Mouse (Mus musculus) C2C12 (cell line): ENCODE measurements at regions not wholly inside any gene's neighbourhood (a gene's known extent, or its start where the extent isn't known, plus 50 kb on each side); places are given as distances from the start of the nearest gene placed in this dataset.

Experiments
- H3K27me3 ChIP-seq: one replicate; pipeline ENCODE4 v1.6.1; 2011; ENCODE audit not compliant: control insufficient read depth, insufficient read depth, insufficient read length
- H3K36me3 ChIP-seq: one replicate; pipeline ENCODE4 v1.6.1; 2011; ENCODE audit not compliant: control insufficient read depth, insufficient read depth
- H3K4me3 ChIP-seq: one replicate; pipeline ENCODE4 v1.5.1; 2011; ENCODE audit warnings: mild to moderate bottlenecking, control low read depth; ENCODE audit not compliant: poor library complexity, insufficient read depth, severe bottlenecking
- H3K79me2 ChIP-seq: one replicate; pipeline ENCODE4 v1.6.1; 2011; ENCODE audit not compliant: control insufficient read depth, insufficient read depth
- H3K79me3 ChIP-seq: one replicate; pipeline ENCODE4 v1.6.1; 2011; ENCODE audit warnings: low read depth, control low read depth
- H3ac ChIP-seq: one replicate; pipeline ENCODE3; 2011; ENCODE audit warnings: low read depth; ENCODE audit not compliant: control insufficient read depth, insufficient read length
- CEBPB ChIP-seq: IDR thresholded peaks from one replicate; pipeline ENCODE4 v1.6.1; 2011; ENCODE audit warnings: low read depth, mild to moderate bottlenecking, control low read depth, moderate library complexity
- CTCF ChIP-seq: IDR thresholded peaks from one replicate; pipeline ENCODE4 v1.5.1; 2011; ENCODE audit not compliant: control insufficient read depth, insufficient read depth, insufficient read length
- FOSL1 ChIP-seq: IDR thresholded peaks from one replicate; pipeline ENCODE4 v1.8.0; 2011; ENCODE audit warnings: mild to moderate bottlenecking, low read length; ENCODE audit not compliant: poor library complexity, insufficient read depth, severe bottlenecking
- MAX ChIP-seq: IDR thresholded peaks from one replicate; pipeline ENCODE4 v1.6.1; 2011; ENCODE audit warnings: mild to moderate bottlenecking, control low read depth
- MYOD1 ChIP-seq: IDR thresholded peaks from one replicate; pipeline ENCODE4 v1.6.1; 2011; ENCODE audit warnings: low read depth; ENCODE audit not compliant: control insufficient read depth, insufficient read length
- MYOG ChIP-seq: IDR thresholded peaks from one replicate; pipeline ENCODE4 v1.6.1; 2011; ENCODE audit not compliant: control insufficient read depth, insufficient read length; ENCODE audit errors: extremely low read depth
- USF1 ChIP-seq: IDR thresholded peaks from one replicate; pipeline ENCODE4 v1.6.1; 2011; ENCODE audit warnings: low read depth, mild to moderate bottlenecking, control low read depth, moderate library complexity

GRCm38 (mm10) chr6:52368734-52369412 lies 55.6 kb downstream of the Evx1 start:
- Histone ChIP-seq H3K27me3 (no peaks in the 10 kb centered on the region), H3K79me2 (no peaks in the 10 kb centered on the region), H3ac (no peak overlapping the region), H3K79me3 (no peaks in the 10 kb centered on the region), H3K36me3 (no peaks in the 10 kb centered on the region), H3K4me3 (no peak overlapping the region)
- no peak for TF ChIP-seq CEBPB
- peak; percentile 99 for TF ChIP-seq MYOD1
- no peak for TF ChIP-seq CTCF
- peak; percentile 34 for TF ChIP-seq FOSL1
- TF ChIP-seq USF1, result peak; percentile 77
- TF ChIP-seq MAX, result peak; percentile 47
- no peak for TF ChIP-seq MYOG

GRCm38 (mm10) chr6:52370806-52371360 lies 57.6 kb downstream of the Evx1 start:
- TF ChIP-seq CTCF, result no peak
- no peak for TF ChIP-seq MAX
- TF ChIP-seq MYOD1, result no peak
- TF ChIP-seq MYOG, result no peak
- TF ChIP-seq FOSL1, result no peak
- TF ChIP-seq CEBPB, result no peak
- no peak for TF ChIP-seq USF1
- H3K36me3 ChIP-seq, result no peaks in the 10 kb centered on the region
- H3ac ChIP-seq, result no peak overlapping the region
- H3K27me3 ChIP-seq, result no peaks in the 10 kb centered on the region
- no peak overlapping the region for H3K4me3 ChIP-seq
- H3K79me2 ChIP-seq, result no peaks in the 10 kb centered on the region
- H3K79me3 ChIP-seq, result no peaks in the 10 kb centered on the region

- Histone ChIP-seq H3K4me3 (no peak overlapping the region), H3K79me3 (no peaks in the 10 kb centered on the region), H3K36me3 (no peaks in the 10 kb centered on the region), H3K79me2 (no peaks in the 10 kb centered on the region), H3ac (no peak overlapping the region), H3K27me3 (no peaks in the 10 kb centered on the region)
- no peak for TF ChIP-seq FOSL1
- TF ChIP-seq CEBPB, result no peak
- no peak for TF ChIP-seq MYOG
- no peak for TF ChIP-seq MAX
- no peak for TF ChIP-seq CTCF
- no peak for TF ChIP-seq USF1
- TF ChIP-seq MYOD1, result no peak
Observed at GRCm38 (mm10) chr6:52379146-52379545, 65.8 kb downstream of the Evx1 start.

GRCm38 (mm10) chr6:52379588-52379987 lies 66.3 kb downstream of the Evx1 start:
- no peaks in the 10 kb centered on the region for H3K79me3 ChIP-seq
- H3ac ChIP-seq, result no peak overlapping the region

GRCm38 (mm10) chr6:52385044-52385443 lies 71.7 kb downstream of the Evx1 start:
- TF ChIP-seq CEBPB (no peak), FOSL1 (no peak), MYOG (no peak), CTCF (no peak), USF1 (no peak), MAX (no peak), MYOD1 (no peak)
- Histone ChIP-seq H3K79me2 (no peaks in the 10 kb centered on the region), H3K4me3 (no peak overlapping the region), H3K36me3 (no peaks in the 10 kb centered on the region), H3K79me3 (no peaks in the 10 kb centered on the region), H3K27me3 (no peaks in the 10 kb centered on the region), H3ac (no peak overlapping the region)

More at GRCm38 (mm10) chr6:52379588-52379987, 66.3 kb downstream of the Evx1 start:
- Histone ChIP-seq H3K36me3 (no peaks in the 10 kb centered on the region), H3K4me3 (no peak overlapping the region), H3K79me2 (no peaks in the 10 kb centered on the region), H3K27me3 (no peaks in the 10 kb centered on the region)
- TF ChIP-seq CTCF (no peak), FOSL1 (no peak), USF1 (no peak), MAX (no peak)

GRCm38 (mm10) chr6:52401404-52401803 lies 88.1 kb downstream of the Evx1 start:
- Histone ChIP-seq H3K36me3 (no peaks in the 10 kb centered on the region), H3K79me3 (no peaks in the 10 kb centered on the region), H3ac (no peak overlapping the region), H3K79me2 (no peaks in the 10 kb centered on the region), H3K27me3 (no peaks in the 10 kb centered on the region), H3K4me3 (no peak overlapping the region)
- TF ChIP-seq MYOG (no peak), MYOD1 (no peak), CTCF (no peak), MAX (no peak), USF1 (no peak), CEBPB (no peak), FOSL1 (no peak)
